Mouse (Mus musculus) heart, adult 11 months (tissue): ENCODE measurements at regions not wholly inside any gene's neighbourhood (a gene's known extent, or its start where the extent isn't known, plus 50 kb on each side); places are given as distances from the start of the nearest gene placed in this dataset.
A peak's percentile ranks its signal among the peaks of the same experiment; 100 is the strongest.

ENCODE experiments used
- DNase-seq: peaks from one replicate; pipeline ENCODE4 v3.0.0; 2022

DNA sequence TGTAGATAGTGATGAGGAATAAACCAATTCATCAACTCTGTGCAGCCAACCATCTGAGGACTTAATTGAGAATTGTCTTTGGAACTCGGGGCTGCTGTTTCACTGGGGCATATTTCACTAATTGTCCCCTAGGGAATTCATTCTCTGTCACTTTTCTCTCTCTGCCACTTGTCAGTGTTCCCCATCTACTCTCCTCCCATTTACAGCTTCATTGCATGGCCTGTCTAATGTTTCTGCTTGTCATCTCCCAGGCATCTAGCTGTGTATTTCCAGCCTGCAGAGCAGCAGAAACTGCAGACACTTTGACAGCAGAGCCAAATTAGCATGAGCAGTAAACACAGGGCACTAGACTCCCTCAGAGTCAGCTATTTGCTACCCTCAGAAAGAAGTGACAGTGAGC is 1105.2 kb downstream of the Ntrk3 start:
- no peak for DNase-seq

DNA sequence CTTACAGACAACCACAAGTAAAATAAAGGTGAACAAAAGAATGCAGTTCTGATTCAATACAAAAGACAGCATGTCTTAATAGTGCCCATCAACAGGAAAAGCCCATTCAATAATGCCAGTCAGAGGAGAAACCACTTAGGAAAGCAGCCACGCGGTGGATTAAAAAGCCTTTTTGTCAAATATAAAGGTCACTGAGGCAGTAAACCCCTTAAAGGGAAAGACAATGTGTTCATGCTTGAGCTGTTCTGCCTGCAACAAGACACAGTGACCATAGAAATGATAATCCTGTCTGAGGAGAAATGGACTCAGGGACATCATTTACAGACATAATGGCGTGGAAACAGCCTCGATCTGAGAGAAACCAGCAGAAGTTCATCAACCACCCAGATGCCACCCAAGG is 1114.3 kb downstream of the Ntrk3 start:
- DNase-seq = no peak

DNA sequence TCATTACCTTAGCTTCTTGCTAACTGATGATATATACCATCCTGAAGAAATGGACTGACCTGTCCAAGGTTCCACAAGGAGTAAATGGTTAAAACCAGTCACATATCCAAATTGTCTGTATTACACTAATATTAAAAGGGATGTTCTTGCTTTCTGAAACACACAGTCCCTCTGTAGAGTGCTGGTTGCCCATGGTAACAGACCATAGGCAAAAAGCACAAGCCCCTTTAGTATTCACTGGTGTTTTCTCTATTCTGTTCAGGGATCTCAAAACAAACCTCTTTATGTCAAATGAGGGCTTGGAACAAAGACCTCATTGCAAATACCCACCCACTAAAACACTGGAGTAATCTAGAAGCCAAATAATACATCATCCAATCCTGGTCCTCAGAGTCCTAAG is 1114.9 kb downstream of the Ntrk3 start:
- no peak for DNase-seq

DNA sequence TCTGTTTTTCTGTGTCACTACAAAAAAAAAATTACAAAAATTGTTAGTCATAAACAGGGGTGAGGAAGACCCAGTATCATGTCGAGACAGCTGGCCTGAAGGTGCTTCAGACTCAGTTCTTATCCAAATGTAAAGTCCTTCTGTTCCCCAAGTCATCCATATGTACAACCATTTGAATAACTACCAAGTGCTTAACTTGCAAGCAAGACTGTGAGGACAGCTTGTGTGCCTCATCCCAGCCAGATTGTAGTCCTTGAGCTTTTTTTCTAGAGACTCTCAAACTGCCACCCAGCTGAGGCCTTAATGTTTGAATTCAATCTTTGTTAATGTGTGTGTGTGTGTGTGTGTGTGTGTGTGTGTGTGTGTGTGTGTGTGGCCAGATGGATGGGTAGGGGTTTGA is 1164.9 kb downstream of the Ntrk3 start:
- DNase-seq = no peak

DNA sequence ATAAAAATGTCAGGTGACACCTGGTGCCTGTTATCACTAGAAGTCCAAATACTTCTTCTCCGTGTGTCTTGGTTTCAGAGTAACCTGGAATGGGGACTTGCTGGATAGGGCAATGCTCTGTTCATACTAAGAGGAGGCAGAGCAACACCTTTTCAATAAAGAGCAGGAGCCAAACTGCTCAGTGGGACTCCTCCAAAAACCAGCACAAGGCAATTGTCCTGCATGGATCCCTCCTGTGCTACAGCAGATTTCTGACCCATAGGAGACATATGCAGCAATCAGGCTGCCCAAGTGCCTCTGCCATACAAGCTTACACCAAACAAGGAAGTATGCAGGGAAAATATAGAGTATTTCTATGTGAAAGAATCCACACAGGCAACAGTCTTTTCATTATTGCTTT is 1178.7 kb downstream of the Ntrk3 start:
- no peak for DNase-seq

DNA sequence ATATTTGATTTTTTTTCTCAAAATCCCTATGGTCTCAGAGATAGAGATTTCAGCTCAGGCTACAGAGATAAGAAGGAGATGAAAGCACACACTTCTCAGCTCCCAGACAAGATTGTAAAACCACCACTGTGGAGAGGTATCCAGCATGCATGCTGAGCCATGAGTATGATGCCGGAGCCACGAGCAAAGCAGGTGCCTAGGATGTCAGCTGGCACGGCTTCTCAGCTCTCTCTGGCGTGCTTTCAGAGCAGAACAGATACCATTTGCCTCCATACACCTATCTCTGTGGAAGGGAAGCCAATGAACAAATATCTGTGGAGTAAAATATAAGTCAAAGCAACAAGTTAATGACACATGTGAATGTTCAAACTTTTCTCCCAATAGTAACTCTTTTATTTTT is 1179.3 kb downstream of the Ntrk3 start:
- no peak for DNase-seq

DNA sequence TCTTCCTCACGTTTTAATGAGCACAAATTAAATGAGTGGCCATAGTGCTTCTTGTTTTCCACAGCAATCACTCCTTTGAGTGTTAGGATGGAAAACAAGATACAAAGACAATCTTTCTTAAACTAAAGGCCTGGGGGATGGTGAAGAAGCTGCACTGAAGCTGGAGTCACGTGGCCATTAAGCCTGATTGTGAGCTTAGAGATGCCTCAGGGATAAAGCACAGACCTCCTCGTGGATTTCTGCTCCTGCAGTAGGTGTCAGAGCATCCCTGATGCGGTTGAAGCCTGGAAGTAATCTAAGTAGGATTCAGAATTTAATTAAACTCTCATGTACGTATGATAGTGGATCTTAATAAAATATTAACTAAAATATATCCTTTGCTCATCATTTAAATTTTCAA is 1200.9 kb downstream of the Ntrk3 start:
- DNase-seq = no peak

DNA sequence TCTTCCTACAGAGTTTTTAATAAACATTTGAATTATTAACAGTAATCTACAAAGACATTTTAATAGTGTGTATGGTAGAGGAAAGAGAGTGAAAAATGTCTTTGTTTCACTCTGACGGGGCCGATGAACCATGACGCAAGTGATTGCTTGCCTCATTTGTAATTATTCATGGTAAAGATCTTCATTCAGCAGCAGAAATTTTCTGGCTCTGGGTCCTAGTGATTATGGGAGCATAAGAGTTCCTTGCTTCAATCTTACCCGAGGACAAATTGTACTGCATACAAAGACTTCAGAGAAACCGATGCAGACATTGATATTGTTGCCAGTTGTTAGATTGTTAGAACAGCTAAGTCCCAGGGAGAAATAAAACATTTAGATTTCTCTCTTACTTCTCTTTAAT is 1209.9 kb downstream of the Ntrk3 start:
- DNase-seq = no peak

DNA sequence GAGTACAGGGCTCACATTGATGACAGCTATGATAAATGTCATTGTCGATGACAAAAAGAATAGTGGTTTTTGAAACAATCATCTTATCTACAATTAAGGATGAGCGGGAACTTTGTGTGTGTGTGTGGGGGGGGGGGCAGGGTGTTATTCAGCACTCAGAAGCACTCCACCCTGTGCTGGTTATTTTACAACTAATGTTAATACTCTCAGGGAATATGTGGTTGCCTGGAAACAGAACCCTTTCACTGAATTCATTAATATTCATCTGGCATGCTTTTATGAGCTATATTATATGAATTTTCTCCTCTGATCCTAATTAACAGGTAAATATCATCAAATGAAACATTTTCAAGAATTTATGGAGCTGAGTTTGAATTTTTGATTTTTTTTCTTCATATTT is 1228.2 kb downstream of the Ntrk3 start:
- DNase-seq = no peak

DNA sequence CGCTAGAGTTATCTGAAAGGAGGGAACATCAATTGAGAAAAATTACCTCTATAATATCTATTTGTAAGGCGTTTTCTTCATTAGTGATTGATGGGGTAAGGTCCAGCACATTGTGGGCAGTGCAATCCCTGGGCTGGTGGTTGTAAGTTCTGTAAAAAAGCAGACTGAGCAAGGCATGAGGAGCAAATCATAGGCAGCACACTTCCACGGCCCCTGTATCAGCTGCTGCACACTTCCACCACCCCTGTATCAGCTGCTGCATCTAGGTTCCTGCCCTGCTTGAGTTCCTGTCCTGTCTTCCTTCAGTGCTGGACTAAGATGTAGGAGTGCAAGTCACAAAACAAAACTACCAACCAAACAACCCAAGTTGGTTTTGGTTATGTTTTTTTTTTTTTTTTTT is 1230.2 kb downstream of the Ntrk3 start:
- DNase-seq = no peak

DNA sequence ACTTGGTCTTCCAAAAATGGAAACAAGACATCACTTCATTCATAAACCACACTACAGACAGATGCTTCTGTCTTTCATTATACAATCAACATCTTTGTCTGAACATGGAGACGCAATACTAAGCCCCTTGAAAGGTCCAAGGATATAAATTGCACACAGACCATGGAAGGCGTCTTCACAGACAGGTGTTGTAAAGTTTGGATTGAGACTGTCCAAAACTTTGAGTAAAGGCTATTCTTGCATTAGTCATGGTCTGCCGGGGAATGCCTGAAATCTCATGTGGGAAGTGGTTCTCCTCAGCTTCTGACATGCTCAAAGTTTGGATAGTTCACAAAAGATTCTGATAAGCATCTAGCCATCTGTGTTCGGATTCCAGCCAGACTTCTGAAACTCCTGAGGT is 1235.2 kb downstream of the Ntrk3 start:
- DNase-seq = no peak

DNA sequence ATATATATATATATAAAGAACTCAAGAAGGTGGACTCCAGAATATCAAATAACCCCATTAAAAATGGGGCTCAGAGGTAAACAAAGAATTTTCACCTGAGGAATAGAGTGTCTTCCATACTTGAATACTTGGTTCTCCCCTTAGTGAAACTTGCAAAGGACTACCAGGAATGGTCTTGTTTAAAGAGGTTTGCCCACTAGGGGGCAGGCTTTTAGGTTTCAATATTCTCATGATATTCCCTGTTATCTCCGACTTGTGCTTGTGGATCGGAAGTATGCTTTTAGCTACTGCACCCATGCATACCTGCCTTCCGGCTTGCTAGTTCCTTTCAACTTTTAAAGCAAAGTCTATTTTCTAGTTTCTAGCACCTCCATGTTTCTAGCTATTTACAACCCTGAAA is 1242.7 kb downstream of the Ntrk3 start:
- no peak for DNase-seq

DNA sequence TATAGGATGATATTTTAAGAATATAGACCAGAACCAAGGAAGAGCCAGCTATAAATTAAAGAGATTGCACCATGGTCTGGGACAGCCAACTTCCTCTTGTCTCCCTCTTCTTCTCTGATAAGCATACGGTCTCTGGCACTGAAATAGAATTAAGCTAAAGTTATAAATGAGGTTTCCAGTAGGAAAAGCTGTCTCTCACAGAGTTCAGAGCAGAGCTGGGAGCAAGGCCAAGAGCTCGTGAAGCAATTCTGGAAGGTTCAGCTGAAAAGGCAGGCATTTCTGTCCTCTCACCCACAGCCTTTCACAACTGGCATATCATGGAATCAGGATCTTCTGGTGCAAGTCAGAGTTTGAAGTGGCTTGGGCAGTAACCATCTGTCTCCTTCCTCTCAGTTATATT is 1247.8 kb downstream of the Agbl1 start:
- no peak for DNase-seq

DNA sequence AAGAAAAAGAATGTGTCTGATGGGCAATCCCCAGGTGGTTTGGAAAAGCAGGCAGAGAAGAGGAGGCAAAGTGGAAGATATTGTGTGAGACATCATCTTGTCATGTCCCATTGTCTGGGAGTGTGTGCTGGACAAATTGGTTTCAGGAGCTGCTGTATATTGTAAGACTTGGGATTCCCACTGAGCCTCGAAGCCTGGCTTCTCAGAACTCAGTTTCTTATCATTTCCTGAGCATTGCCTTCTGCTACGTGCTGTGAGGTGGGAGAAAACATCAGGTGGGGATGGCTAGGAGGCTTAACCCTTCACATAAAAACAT is 1216.3 kb downstream of the Agbl1 start:
- peak; percentile 39 for DNase-seq

DNA sequence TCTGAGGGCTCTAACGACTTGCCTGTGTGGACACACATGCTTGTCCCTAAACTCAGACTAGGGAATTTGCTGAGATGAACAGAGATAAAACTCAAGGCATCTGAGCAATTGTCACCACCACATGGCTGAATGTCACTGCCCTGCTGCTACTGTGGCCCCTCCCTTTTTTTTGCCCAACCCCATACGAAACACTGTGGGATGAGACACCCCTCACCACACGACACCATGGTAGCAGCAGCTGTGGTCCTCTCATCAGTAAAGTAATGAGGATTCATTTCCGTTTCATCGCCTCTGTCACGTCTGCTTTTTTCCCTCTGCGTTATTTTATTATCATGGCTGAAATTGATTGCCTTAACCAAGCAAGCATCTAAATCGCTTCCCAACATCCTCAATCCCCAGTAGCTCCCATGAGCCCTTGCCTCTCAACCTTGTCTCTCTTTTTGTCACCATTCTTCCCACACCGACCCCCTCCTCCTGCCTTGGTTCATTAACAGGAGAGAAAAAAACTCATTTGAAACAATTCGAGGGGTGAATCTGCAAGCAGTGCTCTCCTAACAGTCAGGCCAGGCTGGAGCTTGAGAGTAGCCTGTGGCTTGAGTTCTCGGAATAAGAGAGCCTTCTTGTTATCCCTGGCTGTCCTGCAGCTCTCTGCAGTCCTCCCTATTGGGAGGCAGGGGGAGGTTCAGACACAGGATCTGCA is 1215.8 kb downstream of the Agbl1 start:
- DNase-seq = peak; percentile 68

DNA sequence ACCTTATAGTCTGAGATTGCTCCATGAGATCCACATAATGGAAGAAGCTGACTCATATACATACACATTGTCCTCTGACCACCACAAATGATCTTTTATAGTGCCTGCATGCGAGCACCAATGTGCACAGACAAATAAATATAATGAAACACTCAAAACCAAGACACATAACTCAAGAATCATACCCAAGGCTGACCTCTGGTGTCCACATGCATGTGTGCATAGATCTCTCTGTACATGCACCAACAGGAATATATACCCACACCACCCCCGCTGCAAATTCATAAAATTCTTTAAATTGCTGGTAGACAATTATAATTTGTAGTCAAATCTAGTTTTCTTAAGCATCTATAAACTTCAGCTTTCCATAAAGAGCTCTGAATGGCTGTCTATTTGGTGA is 1211.9 kb downstream of the Agbl1 start:
- peak; percentile 34 for DNase-seq

DNA sequence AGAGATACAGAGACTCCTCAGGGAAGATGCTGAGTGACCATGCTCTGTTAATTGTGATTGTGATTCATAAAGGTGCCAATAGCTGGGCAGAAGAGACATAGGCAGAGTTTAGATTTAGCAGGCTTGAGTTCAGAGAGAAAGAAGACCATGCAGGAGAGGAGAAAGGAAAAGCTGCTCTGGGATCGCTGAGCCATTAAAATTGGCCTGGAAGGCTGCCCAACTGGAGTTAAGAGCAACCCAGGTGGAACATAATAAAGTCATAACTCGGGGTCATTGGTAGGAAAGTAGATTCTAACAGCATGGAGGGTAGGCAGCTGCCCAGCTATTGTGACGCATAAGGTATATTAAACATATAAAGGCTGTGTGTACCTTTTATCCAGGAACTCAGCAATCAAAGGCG is 1183.9 kb downstream of the Agbl1 start:
- DNase-seq = no peak
